Mouse (Mus musculus): ENCODE data around the gene Lhfpl5.

The Lhfpl5 gene

GRCm38 (mm10) chr17:28628248-28629124, 53.0 kb downstream of the Lhfpl5 start:
- DNase-seq, result no peak

- no peak for DNase-seq
Measured at GRCm38 (mm10) chr17:28629125-28629524, 53.7 kb downstream of the Lhfpl5 start.

Measured in cerebellum, postnatal 10 days (tissue).